Comparison of ENCODE assay signal across 16 mouse cellular contexts in the genomic region with DNA sequence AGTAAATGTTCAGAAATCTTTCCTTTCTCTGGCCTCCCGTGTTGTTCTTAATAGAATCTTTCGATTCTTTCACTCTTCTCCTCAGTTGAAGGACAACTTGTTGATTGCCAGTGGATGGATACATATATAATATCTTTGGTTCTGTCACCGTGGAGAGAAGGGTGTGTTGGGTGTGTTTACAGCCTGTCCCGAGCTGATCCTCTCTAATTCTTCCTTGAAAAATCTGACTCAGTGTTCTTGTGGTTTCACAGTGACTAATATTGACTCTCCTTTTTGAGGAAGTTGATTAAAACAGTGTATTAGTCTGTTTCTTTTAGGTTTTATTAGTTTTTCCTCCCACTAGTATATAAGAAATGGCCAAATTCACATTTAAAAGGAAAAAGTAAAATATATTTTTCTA.
DNase-seq lines count a peak whose midpoint lies in the region.
"Had no signal": no experiment of that assay in that cellular context is flagged by ENCODE, and none has a peak within 500 bp of the region (broad histone marks: within the 10 kb centered on the region; RNA-seq: fewer than 3 reads in every experiment).

No protein-coding gene starts in this region.

- peak; percentile 19 for DNase-seq in adrenal gland, adult 2 months
- DNase-seq in adrenal gland, adult 18-20 months (ENCODE audit: low spot score in 2 of 2): no peak
- peak; percentile 78 for DNase-seq in 416B (ENCODE audit: low read depth)
- peak; percentile 60 for DNase-seq in MEL-GATA-1-ER (ENCODE audit: extremely low read depth, low read depth)
- no peak for DNase-seq in yolk sac, embryonic 10.5 days (ENCODE audit: low spot score)
- no peak for DNase-seq in cerebellum, adult 9-10 months
- DNase-seq: adrenal gland, adult 8-10 months; adrenal gland, postnatal 25 days; cerebellum, adult 11 months; cerebellum, adult 2 months; cerebellum, postnatal 10 days; cerebellum, postnatal 36 days; embryo, embryonic 11 days; gastrocnemius, postnatal 25 days; heart, adult 2 months; kidney, adult 11 months had no signal

Comparison
In these comparisons a context has a peak if more than half of its experiments do, and no peak if none do; other contexts are left out.
1. DNase-seq: peak in adrenal gland, adult 2 months (single experiment), 416B (single experiment) and MEL-GATA-1-ER (single experiment); none in adrenal gland, adult 18-20 months (0 of 2), yolk sac, embryonic 10.5 days (single experiment) and cerebellum, adult 9-10 months (single experiment).